Mouse (Mus musculus) hindbrain, embryonic 11.5 days (tissue): ENCODE measurements around the gene Setd5. TPM values are rescaled to one million over a fixed set of nuclear protein-coding genes. Genes with fewer than 3 reads are reported as not detected.

ENCODE experiments used
- ATAC-seq: fragments of 200-750 bp; cut with Nextera tagmentation; 2 replicates; pipeline ENCODE4 v1.8.0; 2017; ENCODE audit warnings: mild to moderate bottlenecking, moderate TSS enrichment, moderate library complexity; ENCODE audit not compliant: low FRiP score
- DNase-seq: peaks from one replicate; pipeline ENCODE4 v3.0.0-alpha.2; 2015; ENCODE audit warnings: low spot score
- H3K27ac ChIP-seq: fragments of 300-500 bp; sonication (generic); 2 replicates; pipeline ENCODE4 v1.5.1; 2014; ENCODE audit warnings: mild to moderate bottlenecking, low read depth, low read length
- H3K27me3 ChIP-seq: fragments of 300-500 bp; sonication (generic); 2 replicates; pipeline ENCODE4 v1.6.1; 2014; ENCODE audit warnings: mild to moderate bottlenecking, low read length, moderate library complexity, mixed read lengths; ENCODE audit not compliant: control insufficient read depth, insufficient read depth
- H3K36me3 ChIP-seq: fragments of 300-500 bp; sonication (generic); 2 replicates; pipeline ENCODE4 v1.6.1; 2014; ENCODE audit warnings: mild to moderate bottlenecking, low read length, moderate library complexity, mixed read lengths; ENCODE audit not compliant: control insufficient read depth, insufficient read depth
- H3K4me1 ChIP-seq: fragments of 300-500 bp; sonication (generic); replicated peaks from 2 replicates; pipeline ENCODE4 v1.6.1; 2014; ENCODE audit warnings: low read length, mixed read lengths; ENCODE audit not compliant: control insufficient read depth, insufficient read depth
- H3K4me2 ChIP-seq: fragments of 300-500 bp; sonication (generic); replicated peaks from 2 replicates; pipeline ENCODE4 v1.6.1; 2014; ENCODE audit warnings: mild to moderate bottlenecking, low read depth, low read length
- H3K4me3 ChIP-seq: fragments of 300-500 bp; sonication (generic); 2 replicates; pipeline ENCODE4 v1.5.1; 2014; ENCODE audit warnings: low read depth, low read length
- H3K9ac ChIP-seq: fragments of 300-500 bp; sonication (generic); 2 replicates; pipeline ENCODE4 v1.6.1; 2014; ENCODE audit warnings: low read depth, low read length
- H3K9me3 ChIP-seq: fragments of 300-500 bp; sonication (generic); 2 replicates; pipeline ENCODE4 v1.6.1; 2016; ENCODE audit warnings: low read length; ENCODE audit not compliant: control insufficient read depth
- WGBS: fragments of 180-500 bp; shearing (Covaris S2); extraction: QIAGEN DNeasy Blood & Tissue Kit; methylation state at CpG from one replicate; pipeline ENCODE4 v1.1.7; 2014; 5-methylcytosine and 5-hydroxymethylcytosine counted together
- polyA plus RNA-seq: library from polyadenylated mRNA; unstranded; fragments of >200 nt; fragmentation: Nextera tagmentation; extraction: Ambion mirVana; gene quantifications from 2 replicates; pipeline ENCODE4 v1.2.1, GENCODE M21; 2014

Gene Setd5
- polyA plus RNA-seq, 1 experiment from 2014 or later = 91.1 TPM

- Histone ChIP-seq H3K4me1 (peaks cover 5% of the 10 kb centered on the region; the same call in 1 of the 2 replicates), H3K27ac (peak within 1 kb of the TSS; percentile 63), H3K27me3 (peaks cover 4% of the 10 kb centered on the region; the same call in 1 of the 2 replicates), H3K4me3 (peak within 1 kb of the TSS; percentile 61), H3K9me3 (no peaks in the 10 kb centered on the region), H3K36me3 (no peaks in the 10 kb centered on the region), H3K4me2 (peak within 1 kb of the TSS; percentile 97), H3K9ac (peak within 1 kb of the TSS; percentile 88)
- WGBS = 2% methylated on average over 49 of the region's 66 CpGs
- ATAC-seq = peak; percentile 85
- DNase-seq = peak; percentile 73
These were observed 117.9 kb downstream of the Setd5 start, which contains the start of gene Lhfpl4 for GRCm38 (mm10) chr6:113194841-113195595. Lhfpl4 (minus strand) TSS chr6:113195384.

GRCm38 (mm10) chr6:113195596-113195992 lies 118.4 kb downstream of the Setd5 start:
- WGBS = 8% methylated on average over 9 of the region's 9 CpGs
- H3K4me2 ChIP-seq = peak overlapping the region; percentile 97
- DNase-seq (no peak), ATAC-seq (peak; percentile 38)
- H3K9me3 ChIP-seq = no peaks in the 10 kb centered on the region
- H3K4me3 ChIP-seq = peak overlapping the region; percentile 61
- peaks cover 4% of the 10 kb centered on the region; the same call in 1 of the 2 replicates for H3K27me3 ChIP-seq
- no peak overlapping the region for H3K27ac ChIP-seq
- no peaks in the 10 kb centered on the region for H3K36me3 ChIP-seq
- peak overlapping the region; percentile 88 for H3K9ac ChIP-seq
- H3K4me1 ChIP-seq = peaks cover 5% of the 10 kb centered on the region; the same call in 1 of the 2 replicates

Other genes starting within 250 kb of the Setd5 start
- gene Srgap3, start 130.1 kb upstream of the Setd5 start, polyA plus RNA-seq = 49.8 and 89.6 TPM in 2 replicates
- gene Thumpd3, start 31.1 kb upstream of the Setd5 start, polyA plus RNA-seq = 57.4 and 58.0 TPM in 2 replicates
- gene Lhfpl4, start 118.0 kb downstream of the Setd5 start, polyA plus RNA-seq = 7.0 and 7.9 TPM in 2 replicates
- gene Mtmr14, start 160.5 kb downstream of the Setd5 start, polyA plus RNA-seq = 44.7 and 46.8 TPM in 2 replicates
- gene Cpne9, start 204.9 kb downstream of the Setd5 start, polyA plus RNA-seq = 0.24 and 0.29 TPM in 2 replicates
- gene Brpf1, start 229.8 kb downstream of the Setd5 start, polyA plus RNA-seq = 19.4 and 22.0 TPM in 2 replicates
- gene Ogg1, start 249.6 kb downstream of the Setd5 start, polyA plus RNA-seq = 10.5 and 10.6 TPM in 2 replicates